Mouse (Mus musculus): ENCODE data around the gene Cysrt1. TPM values are rescaled to one million over a fixed set of nuclear protein-coding genes. Genes with fewer than 3 reads are reported as not detected.

Gene Cysrt1
- not detected for total RNA-seq (2021)
- 0.12 TPM in 1 of 2 replicates, not detected in the other for polyA plus RNA-seq (2012; rRNA removed)
- long read RNA-seq = 0 reads

DNA sequence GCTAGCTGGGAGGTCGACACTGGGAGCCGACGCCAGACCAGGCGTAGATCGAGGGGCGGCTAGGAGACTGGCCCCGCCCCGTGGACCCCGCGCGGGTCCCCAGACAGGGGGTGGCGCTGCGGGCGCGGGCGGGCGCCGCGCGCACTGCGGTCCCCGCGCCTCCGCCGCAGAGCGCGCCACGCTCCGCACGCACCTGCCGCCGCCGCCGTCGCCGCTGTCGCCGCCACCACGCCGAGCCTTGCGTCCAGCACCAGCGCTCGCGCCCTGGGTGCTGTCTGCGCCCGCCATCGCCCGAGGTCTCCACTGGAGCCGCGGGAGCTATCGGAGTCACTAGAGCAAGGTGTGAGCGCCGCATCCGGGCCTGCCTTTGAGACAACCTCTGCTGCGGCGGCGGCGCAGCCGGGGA is at the start of gene Cysrt1, which contains the start of gene Rnf208:
Gene Cysrt1 (minus strand): TSS at position 352 of the 406 bp plus-strand sequence.
Gene Rnf208 (plus strand): TSS at position 155 of the 406 bp plus-strand sequence.
- no peak for DNase-seq

DNA sequence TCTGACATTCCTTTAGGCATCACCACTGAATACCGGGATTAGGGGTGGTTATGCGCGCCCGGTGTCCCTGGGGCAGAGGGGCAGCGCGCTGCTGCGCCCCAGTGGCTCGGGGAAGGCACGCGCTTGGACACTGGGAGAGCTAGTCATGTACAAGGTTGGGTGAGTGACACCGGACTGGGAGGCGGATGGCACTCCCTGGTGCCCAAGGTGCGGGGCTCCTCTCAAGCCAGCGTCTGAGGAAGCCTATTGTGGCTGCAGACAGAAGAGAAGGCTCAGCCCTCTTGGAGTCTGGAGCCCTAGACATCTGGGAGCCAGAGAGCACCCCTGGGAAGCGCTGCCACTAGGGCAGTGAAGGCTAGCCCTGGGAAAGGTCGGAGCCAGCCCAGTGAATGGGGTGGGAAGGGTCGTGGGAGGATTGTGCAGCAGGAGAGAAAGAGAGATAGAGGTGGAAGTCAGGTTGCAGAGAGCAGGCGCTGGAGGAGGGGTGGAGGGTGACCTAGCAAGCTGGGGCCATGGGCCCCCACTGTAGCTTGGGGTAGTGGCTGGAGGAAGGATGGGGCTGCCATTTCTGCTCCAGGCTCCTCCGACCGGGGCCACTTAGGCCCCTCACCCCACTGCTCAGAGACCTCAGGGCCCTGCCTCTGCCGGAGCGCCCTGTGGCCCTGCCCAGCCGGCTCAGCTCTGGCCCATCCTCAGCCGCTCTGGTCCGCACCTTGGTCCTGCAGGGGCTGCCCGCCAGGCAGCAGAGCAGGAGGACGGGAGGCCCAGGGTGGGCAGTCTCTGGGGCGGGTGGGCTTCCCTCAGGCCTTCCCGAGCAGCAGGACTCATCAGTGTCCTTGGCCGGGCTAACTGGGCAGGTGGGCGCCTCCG is 49.2 kb upstream of the Cysrt1 start:
- DNase-seq = no peak

DNA sequence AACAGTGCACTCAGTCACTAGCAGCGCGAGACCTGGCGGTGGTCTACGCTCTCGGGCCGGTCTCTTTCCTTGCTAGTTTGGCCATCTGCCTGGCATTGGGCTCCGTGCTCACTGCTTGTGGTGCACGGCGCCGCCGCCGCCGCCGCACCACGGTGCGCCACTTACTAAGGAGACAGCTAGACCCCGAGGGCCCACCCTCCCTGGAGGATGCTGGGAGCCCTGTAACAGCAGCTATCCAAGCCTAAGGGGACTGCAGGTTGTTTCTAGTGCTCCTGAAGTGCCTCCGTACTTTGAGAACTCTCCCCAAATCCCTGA is 48.5 kb upstream of the Cysrt1 start:
- DNase-seq = no peak

DNA sequence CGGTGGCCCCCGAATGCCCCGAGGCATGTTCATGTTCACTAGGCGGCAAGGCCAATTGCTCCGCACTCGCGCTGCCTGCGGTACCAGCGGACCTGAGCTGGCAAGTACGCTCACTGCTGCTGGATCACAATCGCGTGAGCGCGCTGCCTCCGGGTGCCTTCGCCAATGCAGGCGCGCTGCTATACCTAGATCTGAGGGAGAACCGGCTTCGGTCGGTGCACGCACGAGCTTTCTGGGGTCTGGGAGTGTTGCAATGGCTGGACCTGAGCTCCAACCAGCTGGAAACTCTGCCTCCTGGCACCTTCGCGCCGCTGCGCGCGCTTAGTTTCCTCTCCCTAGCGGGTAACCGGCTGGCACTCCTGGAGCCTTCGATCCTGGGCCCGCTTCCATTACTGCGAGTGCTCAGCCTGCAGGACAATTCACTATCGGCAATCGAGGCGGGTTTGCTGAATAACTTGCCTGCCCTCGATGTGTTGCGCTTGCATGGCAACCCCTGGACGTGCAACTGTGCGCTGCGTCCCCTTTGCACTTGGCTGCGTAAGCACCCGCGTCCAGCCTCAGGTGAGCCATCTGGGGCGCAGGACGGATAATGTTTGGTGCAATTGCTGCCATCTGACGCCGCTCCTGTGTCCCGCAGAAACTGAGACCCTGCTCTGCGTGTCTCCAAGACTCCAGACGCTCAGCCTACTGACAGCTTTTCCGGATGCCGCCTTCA is 48.0 kb upstream of the Cysrt1 start:
- peak; percentile 61 for DNase-seq

DNA sequence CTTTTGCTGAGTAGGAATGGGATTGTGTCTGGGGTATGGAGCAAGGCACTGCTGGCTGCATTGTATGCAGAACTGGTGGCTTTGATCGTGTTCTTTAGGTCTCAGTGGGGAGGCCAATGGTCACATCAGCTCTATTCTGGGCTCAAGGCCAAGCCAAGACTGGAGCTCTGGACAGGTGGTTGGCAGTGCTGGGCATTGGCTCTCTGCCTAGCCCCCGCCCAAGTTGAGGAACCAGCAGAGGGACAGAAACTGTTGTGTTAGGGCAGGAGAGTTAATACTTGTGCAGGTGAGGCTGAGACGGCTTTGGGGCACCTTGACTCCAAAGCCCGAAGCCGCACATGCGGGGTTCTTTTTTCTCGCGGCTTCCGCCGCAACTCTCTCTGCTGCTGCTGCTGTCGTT is 47.4 kb upstream of the Cysrt1 start, which contains the start of gene Lrrc26:
Gene Lrrc26 (plus strand): TSS at position 265 of the 400 bp plus-strand sequence.
- no peak for DNase-seq

DNA sequence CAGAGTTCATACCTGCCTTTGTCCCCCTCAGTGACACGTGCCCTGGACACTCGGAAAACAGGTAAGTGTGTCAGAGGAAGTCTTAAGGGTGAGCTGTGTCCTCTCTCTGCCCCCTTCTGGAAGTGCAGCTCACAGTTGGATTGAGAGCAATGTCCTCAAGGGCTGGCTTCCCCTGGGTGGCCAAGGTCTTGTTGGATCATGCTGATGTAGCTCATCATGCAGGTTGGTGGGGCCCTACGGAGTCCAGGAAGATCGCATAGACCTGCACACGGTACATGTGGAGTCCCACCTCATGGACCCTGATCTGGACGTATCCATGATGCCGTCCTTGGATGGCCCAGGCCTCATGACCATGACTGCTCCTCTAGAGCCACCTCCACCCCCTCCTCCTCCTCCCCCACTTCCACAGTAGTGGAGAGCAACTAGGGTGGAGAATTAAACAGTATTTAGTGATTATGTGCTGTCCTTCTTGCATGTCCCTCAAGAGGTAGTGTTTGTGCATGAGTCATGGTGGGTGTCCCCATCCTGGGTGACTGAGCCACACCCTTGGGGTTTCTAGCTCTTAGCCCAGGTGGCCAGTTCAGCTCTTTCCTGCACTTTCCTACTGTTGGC is 46.6 kb upstream of the Cysrt1 start:
- no peak for DNase-seq

DNA sequence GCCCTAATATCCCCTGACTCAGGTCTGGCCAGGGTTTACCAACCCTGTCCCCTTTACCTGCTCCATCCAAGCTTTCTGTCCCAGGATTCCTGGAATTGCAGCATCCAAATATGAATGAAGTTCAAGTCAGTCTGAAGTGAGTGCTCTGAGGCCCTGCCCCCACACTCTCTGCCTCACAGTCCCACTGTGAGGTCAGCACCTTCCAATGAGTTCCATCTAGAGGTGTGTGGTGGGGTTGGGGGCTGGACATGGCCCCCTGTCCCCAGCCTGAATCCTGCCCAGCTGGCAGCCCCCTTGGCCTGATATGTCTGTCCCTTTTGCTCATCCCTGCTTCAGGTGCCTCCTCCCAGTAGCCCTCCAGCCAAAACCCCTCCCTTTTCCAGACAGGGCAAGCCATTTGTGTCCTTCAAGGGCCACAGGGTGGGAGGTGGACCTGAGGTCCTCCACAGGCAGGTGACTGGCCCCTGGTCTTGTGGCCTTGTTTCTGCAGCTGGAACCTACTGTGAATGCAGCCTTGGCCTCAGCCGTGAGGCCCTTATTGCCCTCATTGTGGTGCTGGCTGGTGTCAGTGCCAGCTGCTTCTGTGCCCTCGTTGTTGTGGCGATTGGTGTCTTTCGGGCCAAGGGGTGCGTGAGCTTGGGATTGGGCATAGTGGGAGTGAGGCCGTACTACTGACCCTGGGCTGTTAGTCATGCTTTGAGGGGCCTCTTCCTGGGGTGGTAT is 45.8 kb upstream of the Cysrt1 start, which contains the start of gene Tmem210:
Gene Tmem210 (plus strand): TSS at position 219 of the 723 bp plus-strand sequence.
- DNase-seq = no peak

DNA sequence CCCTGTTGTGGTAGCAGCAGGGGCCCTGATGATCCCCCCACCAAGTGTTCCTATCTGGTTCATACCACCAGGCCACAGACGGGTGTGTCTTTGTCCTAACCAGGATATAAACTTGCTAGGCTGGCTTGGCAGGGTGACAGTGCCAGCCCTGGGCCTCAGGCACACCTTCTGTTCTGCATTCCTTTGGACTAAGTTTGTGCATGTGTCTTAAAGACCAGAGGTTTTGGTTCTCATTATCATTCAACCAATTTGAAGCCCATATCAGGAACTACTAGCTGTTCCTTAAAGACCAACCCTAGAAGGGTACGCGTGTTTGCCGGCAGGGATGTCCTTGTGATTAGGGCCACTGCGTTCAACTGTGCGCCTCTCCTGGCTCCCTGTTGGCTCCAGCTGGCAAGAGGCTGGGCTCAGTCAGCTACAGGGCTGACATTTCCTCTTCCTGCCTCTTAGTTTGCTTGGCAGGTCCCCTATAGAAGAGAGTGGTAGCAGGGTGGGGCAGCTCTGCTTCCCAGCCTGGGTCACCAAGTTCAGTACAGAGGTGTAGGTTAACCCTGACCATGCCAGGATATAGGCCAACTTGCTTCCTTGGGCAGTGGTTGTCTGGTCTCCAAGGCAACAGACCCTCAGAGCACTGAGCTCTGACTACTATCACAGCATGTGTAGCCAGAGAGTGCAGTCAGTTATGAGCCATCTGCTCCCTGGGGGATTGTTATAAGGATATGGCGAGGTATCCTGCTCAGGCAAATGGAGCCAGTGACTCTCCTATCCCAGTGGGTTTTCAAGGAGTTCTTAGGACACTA is 44.8 kb upstream of the Cysrt1 start:
- no peak for DNase-seq

DNA sequence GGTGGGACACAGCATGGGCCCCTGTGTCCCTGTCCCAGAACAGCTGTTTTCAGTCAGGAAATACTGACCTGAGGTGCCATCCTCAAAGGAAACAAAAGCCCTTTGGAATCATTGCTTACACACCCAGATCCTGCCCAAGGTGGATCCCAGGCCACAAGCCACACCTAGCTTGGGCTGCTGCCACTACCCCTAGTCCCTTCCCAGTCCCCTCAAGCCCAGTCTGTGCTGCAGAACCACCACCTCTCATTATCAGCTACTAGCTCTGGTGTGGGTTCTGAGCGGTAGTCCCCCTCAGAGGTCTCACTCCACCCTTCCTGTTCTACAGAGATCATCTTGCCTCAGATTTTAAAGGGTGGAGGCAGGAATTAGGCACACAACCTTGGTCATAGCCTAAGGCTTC is 44.1 kb upstream of the Cysrt1 start:
- no peak for DNase-seq

DNA sequence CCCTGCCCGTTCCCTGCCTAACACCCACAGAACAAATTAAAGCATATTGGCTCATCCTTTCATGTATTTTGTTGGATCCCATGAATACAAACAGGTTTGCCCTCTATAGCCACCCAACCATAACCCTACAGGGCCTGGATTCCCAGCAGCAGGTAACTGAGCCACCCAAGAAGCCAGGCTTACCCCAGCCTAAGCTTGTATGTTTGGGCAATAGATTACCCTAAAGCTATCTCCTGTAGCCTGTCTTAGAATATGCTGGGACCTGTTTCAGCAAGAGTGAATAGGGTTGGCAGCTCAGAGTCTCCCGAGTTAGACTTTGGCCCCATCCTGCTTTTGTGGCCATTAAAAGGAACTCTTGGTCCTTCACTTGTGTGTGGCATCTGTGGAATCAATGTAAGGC is 43.3 kb upstream of the Cysrt1 start:
- DNase-seq = no peak

DNA sequence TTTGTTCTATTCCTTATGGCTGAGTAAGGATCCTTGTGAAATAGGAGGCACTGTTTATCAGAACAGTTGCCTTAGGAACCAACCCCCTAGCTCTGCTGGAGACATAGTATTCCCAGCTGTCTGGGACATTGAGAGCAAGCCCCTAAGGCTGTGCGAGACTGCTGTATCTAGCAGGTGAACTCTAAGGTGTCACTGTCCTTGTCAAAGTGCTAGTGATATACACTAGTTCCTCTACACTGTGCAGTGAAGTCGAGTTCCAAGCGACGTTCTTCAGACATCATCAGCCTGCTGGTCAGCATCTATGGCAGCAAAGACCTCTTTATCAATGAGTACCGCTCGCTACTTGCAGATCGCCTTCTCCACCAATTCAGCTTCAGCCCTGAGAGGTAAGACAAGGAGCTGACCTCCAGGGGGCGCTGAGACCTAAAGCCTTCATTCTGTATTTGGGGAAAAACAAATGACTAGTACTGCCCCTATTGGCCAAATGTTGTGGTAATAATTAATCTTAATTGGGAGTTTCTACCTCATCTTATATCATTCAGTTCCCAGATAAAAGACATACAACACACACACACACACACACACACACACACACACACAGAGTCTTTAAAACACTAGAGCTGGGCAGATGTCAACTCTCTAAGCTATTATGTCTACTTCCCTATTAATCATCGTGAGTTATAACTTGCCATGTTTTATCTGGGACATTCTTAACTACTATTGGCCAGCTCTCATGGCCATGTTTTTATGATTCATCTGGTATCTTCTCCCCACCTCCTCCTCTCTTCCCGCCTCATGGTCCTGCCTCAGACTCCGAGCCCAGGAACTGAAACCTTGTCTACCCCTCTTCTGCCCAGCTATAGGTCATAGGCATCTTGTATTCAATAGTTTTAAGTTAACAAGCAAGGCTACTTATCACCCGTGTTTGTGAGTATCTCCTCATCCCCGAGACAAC is 37.0 kb upstream of the Cysrt1 start:
- peak; percentile 75 for DNase-seq

DNA sequence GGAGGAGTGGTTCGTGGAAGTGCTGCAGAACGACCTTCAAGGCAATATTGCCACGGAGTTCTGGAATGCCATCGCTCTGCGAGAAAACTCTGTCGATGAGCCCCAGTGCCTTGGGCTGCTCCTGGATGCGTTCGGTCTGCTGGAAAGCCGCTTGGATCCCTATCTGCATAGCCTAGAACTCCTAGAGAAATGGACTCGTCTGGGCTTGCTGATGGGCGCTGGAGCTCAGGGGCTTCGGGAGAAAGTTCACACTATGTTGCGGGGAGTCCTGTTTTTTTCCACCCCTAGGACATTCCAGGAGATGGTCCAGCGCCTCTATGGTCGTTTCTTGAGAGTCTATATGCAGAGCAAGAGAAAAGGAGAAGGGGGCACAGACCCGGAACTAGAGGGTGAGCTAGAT is 30.8 kb upstream of the Cysrt1 start:
- no peak for DNase-seq

DNA sequence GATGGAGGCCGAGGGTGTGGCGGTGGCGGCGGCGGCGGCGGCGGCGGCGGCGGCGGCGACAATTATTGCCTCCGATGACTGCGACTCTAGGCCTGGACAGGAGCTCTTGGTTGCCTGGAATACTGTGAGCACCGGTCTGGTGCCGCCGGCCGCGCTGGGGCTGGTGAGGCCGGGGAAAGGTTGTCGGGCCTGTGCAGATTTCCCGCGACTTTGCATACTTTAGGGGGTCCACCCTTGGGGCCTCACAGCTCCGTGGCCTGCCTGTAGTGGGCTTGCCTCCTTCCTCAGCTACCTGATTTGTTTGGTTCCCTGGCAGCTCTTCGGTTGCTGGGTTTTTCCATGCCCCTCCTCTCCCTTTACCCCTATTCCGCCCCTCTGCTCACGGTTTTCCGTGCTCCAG is 30.3 kb upstream of the Cysrt1 start:
- DNase-seq = no peak

DNA sequence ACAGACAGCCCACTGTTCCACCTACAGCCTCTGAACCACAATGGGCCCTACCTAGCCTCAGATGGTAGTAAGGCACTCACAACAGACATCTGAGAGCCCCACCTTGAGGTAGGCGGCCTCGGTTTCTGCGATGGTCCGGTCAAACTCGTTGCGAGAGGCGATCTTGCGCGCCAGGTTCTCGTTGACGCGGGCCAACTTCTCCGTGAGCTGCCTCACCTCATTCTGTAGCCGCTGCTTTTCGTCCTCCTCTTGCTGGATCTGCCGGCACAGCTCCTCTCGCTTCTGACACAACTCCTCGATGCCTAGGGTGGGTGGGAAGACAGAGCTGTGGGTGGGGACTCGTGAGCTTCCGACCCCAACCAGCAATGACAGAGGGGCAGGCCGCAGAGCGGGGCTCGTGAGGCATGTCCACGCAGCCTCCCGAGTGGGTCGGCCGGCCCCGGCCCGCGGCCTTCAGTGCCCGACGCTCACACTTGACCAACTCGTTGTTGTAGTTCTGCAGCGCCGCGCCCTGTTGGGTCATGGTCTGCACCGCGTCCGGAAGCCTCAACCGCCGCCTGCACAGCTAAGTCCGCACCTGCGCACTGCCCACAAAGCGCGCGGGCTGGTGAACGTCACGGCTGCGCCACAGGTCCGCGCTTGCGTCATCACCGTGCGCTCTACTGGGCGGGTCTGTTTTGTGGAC is 29.7 kb upstream of the Cysrt1 start, which contains the start of the genes Ssna1 and Anapc2:
Gene Ssna1 (minus strand): TSS at position 612 of the 685 bp plus-strand sequence.
Gene Anapc2 (plus strand): TSS at position 652 of the 685 bp plus-strand sequence.
- DNase-seq = peak; percentile 98

DNA sequence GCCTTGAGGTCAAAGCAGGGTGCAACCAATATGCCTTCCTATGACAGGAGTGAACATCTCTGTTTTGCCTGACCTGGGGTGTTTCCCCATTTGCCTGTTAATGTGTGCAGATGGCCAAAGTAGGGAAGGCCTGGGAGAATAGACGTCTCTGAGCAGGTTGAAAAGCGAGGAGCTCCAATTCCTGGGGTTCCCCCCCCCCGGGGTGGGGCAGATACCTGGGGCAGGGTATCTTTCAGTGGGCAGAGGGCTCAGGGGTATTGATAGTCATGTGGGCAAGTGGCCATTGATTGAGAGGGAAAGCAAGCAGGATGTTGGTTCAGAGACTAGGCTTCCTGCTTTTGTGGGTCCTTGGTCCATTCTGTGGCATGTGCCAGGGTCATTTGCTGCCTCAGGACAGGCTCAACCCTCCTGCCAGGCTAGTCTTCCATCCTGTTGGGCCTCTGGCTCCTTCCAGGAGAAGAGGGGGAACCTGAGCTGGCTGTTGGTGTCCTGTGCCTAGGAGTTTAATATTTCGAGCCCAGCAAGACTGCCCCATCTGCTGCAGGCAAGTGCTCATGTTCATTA is 25.6 kb upstream of the Cysrt1 start:
- DNase-seq = no peak

DNA sequence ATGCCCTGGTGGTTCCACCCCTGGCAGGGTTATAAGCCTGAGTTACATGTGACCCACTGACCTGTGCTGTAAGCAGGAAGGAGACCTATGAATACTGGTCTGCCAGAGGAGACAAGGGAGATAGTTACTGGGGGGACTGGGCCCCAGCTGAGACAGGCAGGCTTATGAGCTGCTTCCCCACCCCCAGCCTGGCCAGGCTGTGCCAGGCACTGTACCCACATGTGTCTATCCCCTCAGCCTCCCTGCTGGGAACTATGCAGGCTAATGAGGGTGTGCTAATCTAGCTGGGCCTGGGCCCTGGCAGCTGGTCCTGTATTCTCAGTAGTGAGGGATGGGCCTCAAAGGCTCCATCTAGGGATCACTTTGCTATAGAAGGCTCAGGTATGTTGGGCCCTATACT is 25.0 kb upstream of the Cysrt1 start:
- DNase-seq = no peak

DNA sequence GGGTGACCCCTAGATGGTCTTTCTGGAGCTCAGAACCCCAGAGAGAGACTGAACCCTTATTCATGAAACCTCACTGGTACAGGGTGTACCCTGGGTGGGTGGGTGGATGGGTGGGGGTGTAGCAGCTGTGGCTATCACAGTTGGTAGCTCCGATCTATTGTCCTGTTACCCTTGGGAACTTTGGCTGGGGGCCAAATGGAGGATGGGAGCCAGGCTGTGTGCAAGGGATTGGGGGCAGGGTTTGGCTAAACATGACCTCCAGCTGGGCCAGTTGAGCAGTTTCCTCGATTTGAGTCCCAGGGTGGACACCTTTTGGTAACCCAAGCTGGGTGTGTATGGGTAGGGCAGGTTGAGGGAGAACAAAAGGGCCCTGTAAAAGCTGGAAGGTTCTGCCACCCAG is 24.5 kb upstream of the Cysrt1 start:
- DNase-seq = peak; percentile 24

DNA sequence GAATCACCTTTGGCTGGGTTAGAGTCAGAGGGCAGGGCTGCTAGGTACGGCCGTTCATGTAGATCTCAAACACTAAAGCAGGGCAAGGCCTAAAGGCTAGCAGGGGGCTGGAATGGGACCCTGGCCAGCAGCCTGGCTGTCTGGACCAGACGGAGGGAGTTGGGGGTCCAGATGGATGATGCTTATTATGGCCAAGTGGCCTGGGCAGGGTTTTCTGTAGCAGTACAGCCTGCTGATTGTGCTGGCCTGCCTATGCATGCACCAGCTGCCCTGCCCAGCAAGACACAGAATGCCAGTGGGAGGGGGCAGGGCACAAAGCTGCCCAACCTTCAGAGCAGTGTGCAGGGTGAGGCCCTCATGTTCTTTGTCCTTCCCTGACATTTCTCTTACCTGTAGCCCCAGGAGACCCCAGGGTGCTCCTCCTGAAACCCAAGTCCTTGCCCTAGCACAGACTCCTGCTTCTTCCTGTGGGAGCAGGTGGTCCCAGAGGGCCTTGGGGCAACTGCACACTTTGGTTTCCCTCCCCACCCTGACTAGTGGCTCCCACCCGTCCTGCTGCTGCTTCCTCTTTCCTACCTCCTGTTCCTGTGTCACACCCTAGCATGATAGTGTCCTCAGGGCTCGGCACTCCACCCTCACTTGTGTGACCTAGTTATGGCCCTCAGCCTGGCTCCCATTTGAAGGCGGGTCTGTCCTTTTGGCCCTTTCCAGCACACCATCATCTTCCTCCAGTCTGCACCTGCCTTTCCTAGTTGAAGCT is 23.8 kb upstream of the Cysrt1 start:
- no peak for DNase-seq
